Mouse (Mus musculus): ENCODE results near the gene Spsb3.

GRCm38 (mm10) chr17:24903767-24904166 lies 17.3 kb downstream of the Spsb3 start:
- TF ChIP-seq EP300 (IDR thresholded peaks at IDR 0.05; ENCODE audit: insufficient read depth, low read depth, low read length): no peak
- TF ChIP-seq CTCF (IDR thresholded peaks at IDR 0.05): no peak

Data from heart, adult 2 months (tissue).